Mouse (Mus musculus): ENCODE results near the gene Zfp951.
"Not testable (repeated sequence)": the region's sequence is repeated elsewhere in the genome, so short reads cannot be mapped to it uniquely, and the experiment has no call there.

DNA sequence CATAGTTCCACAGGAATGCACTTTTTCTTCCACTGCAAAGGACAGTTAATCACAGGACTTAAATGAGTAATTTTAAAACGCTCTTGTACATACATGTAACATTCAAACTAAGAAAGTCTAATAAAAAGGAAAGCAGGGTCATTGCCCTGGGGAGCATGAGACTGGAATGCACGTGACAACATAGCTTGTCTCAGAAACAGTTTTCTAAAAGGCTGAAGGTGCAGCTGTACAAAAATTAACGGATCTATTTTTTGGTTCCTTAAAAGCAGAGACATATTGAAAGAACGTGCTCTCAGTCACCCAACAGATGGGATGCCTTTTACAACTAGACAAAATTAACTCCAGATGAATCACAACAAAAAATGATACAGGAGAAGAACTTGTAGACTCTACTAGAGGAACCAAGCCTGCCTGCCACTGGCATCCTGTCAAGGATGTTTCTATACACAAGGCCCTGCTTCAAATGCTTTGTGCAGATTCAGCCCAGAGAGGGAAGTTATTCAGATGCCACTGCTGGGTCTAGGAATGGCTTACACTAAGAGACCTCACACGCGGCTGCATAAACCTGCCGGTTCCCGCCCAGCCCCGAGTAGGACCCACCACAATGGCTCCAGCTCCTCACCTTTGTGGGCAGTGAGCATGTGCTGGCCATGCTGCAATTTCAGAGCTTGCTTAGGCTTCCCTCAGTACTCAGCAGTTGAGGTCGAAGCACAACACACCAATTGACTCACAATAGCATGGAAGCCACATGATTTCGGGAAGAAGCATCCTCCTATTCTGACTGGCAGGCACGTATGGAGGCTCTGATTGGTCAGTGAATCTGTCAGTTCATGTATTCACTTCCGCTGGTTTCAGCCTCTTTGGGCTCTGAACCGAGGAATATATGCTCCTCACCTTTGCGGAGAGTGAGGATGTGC is 567 bp downstream of the Zfp951 start:
- not testable (repeated sequence) for TF ChIP-seq CTCF (IDR thresholded peaks at IDR 0.05; ENCODE audit: extremely low read depth, insufficient read depth, insufficient read length, insufficient replicate concordance); POLR2A (IDR thresholded peaks at IDR 0.05; ENCODE audit: low read depth, low read length)
